7 mouse cellular contexts compared by ENCODE assay signal in genomic region chr12:71014845-71015362, GRCm38 (mm10). TPM values are rescaled to one million over a fixed set of nuclear protein-coding genes. Genes with fewer than 3 reads are reported as not detected.
A peak's percentile ranks its signal among the peaks of the same experiment; 100 is the strongest.
DNase-seq lines count a peak whose midpoint lies in the region; ATAC-seq and TF ChIP-seq lines count a peak whose summit lies in the region.

No protein-coding gene starts in this region.

- H3K27ac ChIP-seq in left cerebral cortex, adult 2 months: peak overlapping the region; percentile 94
- H3K27ac ChIP-seq in forebrain, embryonic 10.5 days: peak overlapping the region; percentile 97
- peak overlapping the region; percentile 98 for H3K27ac ChIP-seq in midbrain, embryonic 15.5 days

- no peak for TF ChIP-seq CTCF in left cerebral cortex, adult 2 months (IDR thresholded peaks at IDR 0.05)

- under 1% methylated on average over 31 of the region's 32 CpGs for WGBS in forebrain, embryonic 10.5 days
- under 1% methylated on average over 30 of the region's 32 CpGs for WGBS in midbrain, embryonic 15.5 days

- peak overlapping the region; percentile 94 for H3K4me3 ChIP-seq in left cerebral cortex, adult 2 months
- H3K4me3 ChIP-seq in forebrain, embryonic 10.5 days: peak overlapping the region; percentile 98
- peak overlapping the region; percentile 62 for H3K4me3 ChIP-seq in midbrain, embryonic 15.5 days

- no peaks in the 10 kb centered on the region for H3K9me3 ChIP-seq in forebrain, embryonic 10.5 days
- H3K9me3 ChIP-seq in midbrain, embryonic 15.5 days: no peaks in the 10 kb centered on the region

- peak overlapping the region; percentile 86 for H3K9ac ChIP-seq in midbrain, embryonic 15.5 days

- DNase-seq in left cerebral cortex, adult 2 months (ENCODE audit: extremely low spot score in 1 of 2, low spot score in 2 of 2): no peak
- no peak for DNase-seq in left cerebral cortex, adult 8-10 months (ENCODE audit: low spot score in 2 of 2)
- peak; percentile 88 for DNase-seq in ZHBTc4 (ENCODE audit: low read depth, low spot score)
- no peak for DNase-seq in forebrain, embryonic 10.5 days (ENCODE audit: extremely low spot score, low spot score)
- DNase-seq in left cerebral cortex, postnatal 4 days: peak; percentile 71
- DNase-seq in ovary, postnatal 14 days (ENCODE audit: low spot score): no peak

- peaks cover 30% of the 10 kb centered on the region for H3K4me1 ChIP-seq in forebrain, embryonic 10.5 days
- peaks cover 31% of the 10 kb centered on the region for H3K4me1 ChIP-seq in midbrain, embryonic 15.5 days

- peak; percentile 9 for ATAC-seq in midbrain, embryonic 15.5 days (replicated peaks)

- peak overlapping the region; percentile 68 for H3K4me2 ChIP-seq in midbrain, embryonic 15.5 days

- H3K27me3 ChIP-seq in forebrain, embryonic 10.5 days (ENCODE audit: poor library complexity, severe bottlenecking): no peaks in the 10 kb centered on the region
- no peaks in the 10 kb centered on the region for H3K27me3 ChIP-seq in midbrain, embryonic 15.5 days (replicated peaks)

- intact Hi-C loops in left cerebral cortex, adult 2 months (cut with DNase I): loop anchor here (2.0 kb wide), 2 partner anchors 32 to 40 kb away; partner anchors contain the start of gene Psma3
- intact Hi-C loops in left cerebral cortex, postnatal 4 days (cut with DNase I): no loop called here

- H3K36me3 ChIP-seq in forebrain, embryonic 10.5 days (replicated peaks): peaks cover 40% of the 10 kb centered on the region
- peaks cover 11% of the 10 kb centered on the region; the same call in 1 of the 2 replicates for H3K36me3 ChIP-seq in midbrain, embryonic 15.5 days (replicated peaks)

RNA-seq across cellular contexts. Expression of gene Arid4a, which starts 0.9 kb away (rescaled TPM):
- 10 to 100 TPM; 35.2 to 36.4 TPM for total RNA-seq in left cerebral cortex, adult 2 months (2021)
- 10 to 100 TPM; 30.3 to 37.8 (median 35.9) TPM for total RNA-seq in left cerebral cortex, adult 8-10 months (2022)
- 22.7 and 28.3 TPM in 2 replicates for polyA plus RNA-seq in forebrain, embryonic 10.5 days (2016; fragmentation: Nextera tagmentation; extraction: Ambion mirVana)
- 10 to 100 TPM; 36.1 to 38.4 TPM for total RNA-seq in left cerebral cortex, postnatal 4 days (2021)
- 43.9 and 45.3 TPM in 2 replicates for polyA plus RNA-seq in midbrain, embryonic 15.5 days (2015; fragmentation: Nextera tagmentation; extraction: Ambion mirVana)

RNA-seq across cellular contexts. Expression of gene Psma3, which starts 40.5 kb away (rescaled TPM):
- total RNA-seq in left cerebral cortex, adult 2 months (2021): 100 to 1,000 TPM; 170 to 185 TPM
- 100 to 1,000 TPM; 192 to 221 (median 205) TPM for total RNA-seq in left cerebral cortex, adult 8-10 months (2022)
- 659 and 664 TPM in 2 replicates for polyA plus RNA-seq in forebrain, embryonic 10.5 days (2016; fragmentation: Nextera tagmentation; extraction: Ambion mirVana)
- 100 to 1,000 TPM; 272 to 286 TPM for total RNA-seq in left cerebral cortex, postnatal 4 days (2021)
- polyA plus RNA-seq in midbrain, embryonic 15.5 days (2015; fragmentation: Nextera tagmentation; extraction: Ambion mirVana): 495 and 513 TPM in 2 replicates

Comparison
In these comparisons a context has a peak if more than half of its experiments do, and no peak if none do; other contexts are left out.
1. DNase-seq: peak in ZHBTc4 (single experiment) and left cerebral cortex, postnatal 4 days (single experiment); none in left cerebral cortex, adult 2 months (0 of 2), left cerebral cortex, adult 8-10 months (0 of 2), forebrain, embryonic 10.5 days (single experiment) and ovary, postnatal 14 days (single experiment).
2. Peak in every context shown above with its lines, with median percentiles within 50 percentile points of each other: H3K27ac ChIP-seq and H3K4me3 ChIP-seq.